Mouse (Mus musculus) midbrain, embryonic 14.5 days (tissue): ENCODE data around the gene Olfr859. TPM values are rescaled to one million over a fixed set of nuclear protein-coding genes. Genes with fewer than 3 reads are reported as not detected.
"Not testable (repeated sequence)": the region's sequence is repeated elsewhere in the genome, so short reads cannot be mapped to it uniquely, and the experiment has no call there.

ENCODE experiments used
- ATAC-seq: fragments of 200-750 bp; cut with Nextera tagmentation; 2 replicates; pipeline ENCODE4 v1.8.0; 2017; ENCODE audit warnings: moderate number of reproducible peaks, moderate library complexity; ENCODE audit not compliant: low FRiP score, low TSS enrichment
- DNase-seq: peaks from one replicate; pipeline ENCODE4 v3.0.0-alpha.2; 2015
- H3K27ac ChIP-seq: fragments of 300-500 bp; sonication (generic); replicated peaks from 2 replicates; pipeline ENCODE4 v1.5.1; 2014; ENCODE audit warnings: mild to moderate bottlenecking, low read depth, low read length, moderate library complexity
- H3K27me3 ChIP-seq: fragments of 300-500 bp; sonication (generic); 2 replicates; pipeline ENCODE4 v1.6.1; 2014; ENCODE audit warnings: low read length, control low read depth, mixed read lengths; ENCODE audit not compliant: control insufficient read depth, insufficient read depth
- H3K36me3 ChIP-seq: fragments of 300-500 bp; sonication (generic); 2 replicates; pipeline ENCODE4 v1.6.1; 2014; ENCODE audit warnings: low read length, control low read depth; ENCODE audit not compliant: control insufficient read depth, insufficient read depth
- H3K4me1 ChIP-seq: fragments of 300-500 bp; sonication (generic); 2 replicates; pipeline ENCODE4 v1.6.1; 2014; ENCODE audit warnings: mild to moderate bottlenecking, antibody characterized with exemption, low read length, control low read depth; ENCODE audit not compliant: control insufficient read depth, insufficient read depth
- H3K4me2 ChIP-seq: fragments of 300-500 bp; sonication (generic); 2 replicates; pipeline ENCODE4 v1.6.1; 2014; ENCODE audit warnings: mild to moderate bottlenecking, low read length, moderate library complexity
- H3K4me3 ChIP-seq: fragments of 300-500 bp; sonication (generic); replicated peaks from 2 replicates; pipeline ENCODE4 v1.5.1; 2014; ENCODE audit warnings: low read depth, low read length
- H3K9ac ChIP-seq: fragments of 300-500 bp; sonication (generic); replicated peaks from 2 replicates; pipeline ENCODE4 v1.6.1; 2014; ENCODE audit warnings: mild to moderate bottlenecking, low read length, moderate library complexity
- H3K9me3 ChIP-seq: fragments of 300-500 bp; sonication (generic); 2 replicates; pipeline ENCODE4 v1.6.1; 2016; ENCODE audit warnings: low read length, control low read depth, mixed read lengths; ENCODE audit not compliant: control insufficient read depth
- WGBS: fragments of 180-500 bp; shearing (Covaris S2); extraction: QIAGEN DNeasy Blood & Tissue Kit; methylation state at CpG from one replicate; pipeline ENCODE4 v1.1.7; 2014; 5-methylcytosine and 5-hydroxymethylcytosine counted together
- polyA plus RNA-seq: library from polyadenylated mRNA; unstranded; fragments of >200 nt; fragmentation: Nextera tagmentation; extraction: Ambion mirVana; gene quantifications from 2 replicates; pipeline ENCODE4 v1.2.1, GENCODE M21; 2014

The Olfr859 gene
- not detected in 2 replicates for polyA plus RNA-seq

GRCm38 (mm10) chr9:19804606-19805005 lies at the start of gene Olfr859:
Gene Olfr859 (plus strand): TSS chr9:19804906.
- not testable (repeated sequence) for H3K4me3 ChIP-seq, ATAC-seq, H3K27ac ChIP-seq, H3K36me3 ChIP-seq, H3K9me3 ChIP-seq, H3K4me2 ChIP-seq, H3K4me1 ChIP-seq, H3K9ac ChIP-seq, DNase-seq, H3K27me3 ChIP-seq
- 69% methylated on average over 1 of the region's 1 CpGs for WGBS

DNA sequence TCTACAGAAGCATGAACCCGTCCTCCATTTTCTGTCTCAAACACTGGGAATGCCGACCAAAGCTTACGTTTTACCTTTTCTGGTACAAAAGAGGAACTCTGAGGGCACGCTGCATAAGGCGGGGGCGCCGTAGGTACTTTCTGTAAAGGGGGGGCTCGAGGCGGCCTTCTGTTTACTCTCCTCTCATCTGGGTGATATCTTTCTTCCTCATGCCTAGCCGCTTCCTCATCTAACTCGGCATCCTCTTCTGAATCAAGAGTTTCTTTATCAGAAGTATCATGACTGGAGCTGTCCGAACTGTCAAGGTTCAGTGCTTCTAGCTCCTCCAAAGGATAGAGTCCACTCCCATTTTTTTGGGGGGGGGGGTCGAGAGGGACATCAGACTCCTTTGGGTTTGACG lies 35.6 kb upstream of the Olfr859 start:
- Histone ChIP-seq H3K27ac (no peak overlapping the region), H3K9me3 (peaks cover 42% of the 10 kb centered on the region), H3K9ac (no peak overlapping the region), H3K36me3 (no peaks in the 10 kb centered on the region), H3K4me3 (no peak overlapping the region), H3K4me2 (no peak overlapping the region), H3K4me1 (no peaks in the 10 kb centered on the region), H3K27me3 (no peaks in the 10 kb centered on the region)
- DNase-seq (no peak), ATAC-seq (no peak)
- 89% methylated on average over 14 of the region's 14 CpGs for WGBS

- no peak overlapping the region for H3K4me3 ChIP-seq
- no peak overlapping the region for H3K27ac ChIP-seq
- H3K9me3 ChIP-seq, result peaks cover 40% of the 10 kb centered on the region
- no peak overlapping the region for H3K9ac ChIP-seq
- H3K27me3 ChIP-seq, result no peaks in the 10 kb centered on the region
- H3K4me2 ChIP-seq, result no peak overlapping the region
- DNase-seq, result no peak
- 93% methylated on average over 14 of the region's 14 CpGs for WGBS
- no peaks in the 10 kb centered on the region for H3K36me3 ChIP-seq
- no peak for ATAC-seq
- H3K4me1 ChIP-seq, result no peaks in the 10 kb centered on the region
Observed at GRCm38 (mm10) chr9:19769701-19770100, 35.0 kb upstream of the Olfr859 start.

- ATAC-seq (no peak), DNase-seq (no peak)
Observed at GRCm38 (mm10) chr9:19779983-19780382, 24.7 kb upstream of the Olfr859 start, which contains the start of gene Olfr58. Gene Olfr58 (plus strand): TSS chr9:19780283.

GRCm38 (mm10) chr9:19803000-19803399 lies 1.7 kb upstream of the Olfr859 start:
- Histone ChIP-seq H3K9ac (no peak overlapping the region), H3K4me2 (no peak overlapping the region), H3K27ac (no peak overlapping the region), H3K36me3 (no peaks in the 10 kb centered on the region), H3K9me3 (peaks cover 7% of the 10 kb centered on the region), H3K27me3 (no peaks in the 10 kb centered on the region), H3K4me1 (no peaks in the 10 kb centered on the region), H3K4me3 (no peak overlapping the region)
- ATAC-seq (no peak), DNase-seq (no peak)
- 79% methylated on average over 1 of the region's 1 CpGs for WGBS

More at GRCm38 (mm10) chr9:19779983-19780382, 24.7 kb upstream of the Olfr859 start, which contains the start of gene Olfr58:
- Histone ChIP-seq H3K9ac (no peak within 1 kb of the TSS), H3K27ac (no peak within 1 kb of the TSS), H3K4me2 (no peak within 1 kb of the TSS), H3K9me3 (0 out of 2 replicates have a peak, but pooled peaks cover under 1% of the 10 kb centered on the region), H3K36me3 (no peaks in the 10 kb centered on the region), H3K27me3 (no peaks in the 10 kb centered on the region), H3K4me1 (no peaks in the 10 kb centered on the region), H3K4me3 (no peak within 1 kb of the TSS)

DNA sequence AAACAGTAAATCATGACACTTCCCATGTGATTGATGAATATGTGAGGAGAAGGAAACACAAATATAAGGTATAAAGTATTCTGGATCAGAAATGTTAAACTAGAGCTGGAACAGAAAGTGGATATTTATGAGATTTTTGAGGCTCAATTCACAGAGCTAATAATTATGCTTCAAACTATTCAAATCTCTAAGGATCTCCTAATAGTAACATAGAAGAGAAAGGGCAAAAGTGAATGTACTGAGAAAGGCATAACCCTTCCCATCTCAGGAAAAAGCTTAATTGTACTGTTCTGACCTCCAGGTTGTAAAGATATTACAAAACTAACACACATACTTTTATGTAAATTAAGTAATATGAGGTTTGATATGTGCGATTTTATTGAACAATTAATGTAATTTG lies 44.9 kb downstream of the Olfr859 start, which contains the start of gene Olfr860:
Olfr860 (minus strand) TSS at position 101 of the 400 bp plus-strand sequence.
- no peak within 1 kb of the TSS for H3K4me2 ChIP-seq

More for the DNA sequence above, 44.9 kb downstream of the Olfr859 start, which contains the start of gene Olfr860:
- Histone ChIP-seq H3K9me3 (0 out of 2 replicates have a peak, but pooled peaks cover 5% of the 10 kb centered on the region), H3K4me3 (no peak within 1 kb of the TSS), H3K27ac (no peak within 1 kb of the TSS), H3K27me3 (no peaks in the 10 kb centered on the region), H3K9ac (no peak within 1 kb of the TSS), H3K36me3 (no peaks in the 10 kb centered on the region), H3K4me1 (no peaks in the 10 kb centered on the region)
- ATAC-seq (no peak), DNase-seq (no peak)
- 84% methylated on average over 1 of the region's 1 CpGs for WGBS

Other genes starting within 250 kb of the Olfr859 start
- not detected in 2 replicates for gene Olfr854, start 237.5 kb upstream of the Olfr859 start, polyA plus RNA-seq
- not detected in 2 replicates for gene Olfr855, start 222.3 kb upstream of the Olfr859 start, polyA plus RNA-seq
- gene Zfp317, start 182.8 kb upstream of the Olfr859 start, polyA plus RNA-seq, result 29.4 and 46.5 TPM in 2 replicates
- gene Olfr857, start 95.5 kb upstream of the Olfr859 start, polyA plus RNA-seq, result not detected in 2 replicates
- not detected in 2 replicates for gene Olfr58, start 24.6 kb upstream of the Olfr859 start, polyA plus RNA-seq
- not detected in 2 replicates for gene Olfr860, start 44.8 kb downstream of the Olfr859 start, polyA plus RNA-seq
- not detected in 2 replicates for gene Olfr862, start 83.1 kb downstream of the Olfr859 start, polyA plus RNA-seq
- gene Olfr77, start 112.0 kb downstream of the Olfr859 start, polyA plus RNA-seq, result 0.24 and 0.25 TPM in 2 replicates
- gene Olfr866, start 223.1 kb downstream of the Olfr859 start, polyA plus RNA-seq, result not detected in 2 replicates